8 mouse cellular contexts compared by ENCODE assay signal in genomic region chr6:126534531-126535207, GRCm38 (mm10). TPM values are rescaled to one million over a fixed set of nuclear protein-coding genes. Genes with fewer than 3 reads are reported as not detected.
DNase-seq lines count a peak whose midpoint lies in the region; ATAC-seq and TF ChIP-seq lines count a peak whose summit lies in the region.

No protein-coding gene starts in this region.

- peak; percentile 21; the same call in 1 of the 2 replicates for ATAC-seq in forebrain, embryonic 13.5 days

- H3K36me3 ChIP-seq in forebrain, embryonic 13.5 days (ENCODE audit: poor library complexity, severe bottlenecking), result no peaks in the 10 kb centered on the region
- H3K36me3 ChIP-seq in limb, embryonic 10.5 days, result no peaks in the 10 kb centered on the region
- H3K36me3 ChIP-seq in small intestine, adult 2 months (ENCODE audit: control insufficient read depth, insufficient read depth, low read length), result no peaks in the 10 kb centered on the region

- 12% methylated on average over 31 of the region's 31 CpGs for WGBS in forebrain, embryonic 13.5 days
- 8% methylated on average over 31 of the region's 31 CpGs for WGBS in limb, embryonic 10.5 days
- WGBS in small intestine, adult 2 months, result 31% methylated on average over 31 of the region's 31 CpGs

- H3K4me2 ChIP-seq in forebrain, embryonic 13.5 days, result peak overlapping the region; percentile 52

- H3K27ac ChIP-seq in left cerebral cortex, adult 2 months, result no peak overlapping the region
- H3K27ac ChIP-seq in forebrain, embryonic 13.5 days, result no peak overlapping the region
- peak overlapping the region; percentile 59 for H3K27ac ChIP-seq in limb, embryonic 10.5 days
- no peak overlapping the region for H3K27ac ChIP-seq in small intestine, adult 2 months (ENCODE audit: insufficient read depth, low read depth, low read length)

- 0 out of 2 replicates have a peak overlapping the region, but pooled peaks have one; percentile 7 for H3K4me3 ChIP-seq in left cerebral cortex, adult 2 months
- peak overlapping the region; percentile 22; the same call in 1 of the 2 replicates for H3K4me3 ChIP-seq in forebrain, embryonic 13.5 days
- peak overlapping the region; percentile 48 for H3K4me3 ChIP-seq in limb, embryonic 10.5 days
- H3K4me3 ChIP-seq in small intestine, adult 2 months (ENCODE audit: low read depth, low read length), result peak overlapping the region; percentile 24; the same call in 1 of the 2 replicates

- no peak for DNase-seq in left cerebral cortex, adult 2 months (ENCODE audit: extremely low spot score in 1 of 2, low spot score in 2 of 2)
- DNase-seq in left cerebral cortex, postnatal 36 days (ENCODE audit: low spot score in 2 of 2), result no peak
- DNase-seq in limb, embryonic 10.5 days (ENCODE audit: low spot score), result peak; percentile 45
- no peak for DNase-seq in c-Kit-positive CD71-positive TER-119-positive erythroid progenitor cells, embryonic 14.5 days (ENCODE audit: low spot score)
- no peak for DNase-seq in adipocyte (ENCODE audit: low spot score)
- DNase-seq in adrenal gland, postnatal 36 days, result no peak

- TF ChIP-seq CTCF in left cerebral cortex, adult 2 months (IDR thresholded peaks at IDR 0.05), result no peak
- TF ChIP-seq CTCF in small intestine, adult 2 months (IDR thresholded peaks at IDR 0.05; ENCODE audit: extremely low read depth, insufficient read length, insufficient replicate concordance, low read depth, low read length), result no peak

- TF ChIP-seq POLR2A in small intestine, adult 2 months (IDR thresholded peaks at IDR 0.05; ENCODE audit: low read depth, low read length), result no peak

- no peaks in the 10 kb centered on the region for H3K9me3 ChIP-seq in forebrain, embryonic 13.5 days (replicated peaks)
- H3K9me3 ChIP-seq in limb, embryonic 10.5 days (replicated peaks), result no peaks in the 10 kb centered on the region

- 0 out of 2 replicates have a peak overlapping the region, but pooled peaks have one; percentile 41 for H3K9ac ChIP-seq in forebrain, embryonic 13.5 days

- peaks cover 29% of the 10 kb centered on the region for H3K27me3 ChIP-seq in forebrain, embryonic 13.5 days
- peaks cover 43% of the 10 kb centered on the region for H3K27me3 ChIP-seq in limb, embryonic 10.5 days (ENCODE audit: low read depth, poor library complexity, severe bottlenecking)
- no peaks in the 10 kb centered on the region for H3K27me3 ChIP-seq in small intestine, adult 2 months (ENCODE audit: control insufficient read depth, insufficient read depth, low read length)

- peaks cover 12% of the 10 kb centered on the region for H3K4me1 ChIP-seq in forebrain, embryonic 13.5 days
- peaks cover 40% of the 10 kb centered on the region for H3K4me1 ChIP-seq in limb, embryonic 10.5 days
- H3K4me1 ChIP-seq in small intestine, adult 2 months (ENCODE audit: control insufficient read depth, insufficient read depth, insufficient read length, low read length), result no peaks in the 10 kb centered on the region

- intact Hi-C loops in left cerebral cortex, adult 2 months (cut with DNase I), result no loop called here
- intact Hi-C loops in left cerebral cortex, postnatal 36 days (cut with DNase I), result no loop called here

RNA-seq across cellular contexts. Expression of gene Kcna5, which starts 0.5 kb away (rescaled TPM):
- 1 to 10 TPM; 4.2 to 5.6 TPM for total RNA-seq in left cerebral cortex, adult 2 months (2021)
- 1 to 10 TPM; 3.5 to 7.2 TPM for total RNA-seq in left cerebral cortex, postnatal 36 days (2021)
- polyA plus RNA-seq in forebrain, embryonic 13.5 days (2015; fragmentation: Nextera tagmentation; extraction: Ambion mirVana), result 1.2 and 1.3 TPM in 2 replicates
- polyA plus RNA-seq in limb, embryonic 10.5 days (2016; fragmentation: Nextera tagmentation; extraction: Ambion mirVana), result 1.3 TPM in 2 replicates
- 0.47 and 0.63 TPM in 2 replicates for polyA plus RNA-seq in small intestine, adult 2 months (2012; rRNA removed)
- total RNA-seq in adrenal gland, postnatal 36 days (2021), result 1 to 10 TPM; 1.8 to 2.3 TPM
